Mouse (Mus musculus): ENCODE data around the gene Bcl2a1b. TPM values are rescaled to one million over a fixed set of nuclear protein-coding genes. Genes with fewer than 3 reads are reported as not detected.

Gene Bcl2a1b
- 260 TPM for polyA plus RNA-seq (2017; shearing (Covaris generic))

GRCm38 (mm10) chr9:89198969-89199416 lies at the start of gene Bcl2a1b, which contains the start of gene Gm29094:
Bcl2a1b (plus strand) TSS chr9:89199209.
Gm29094 (plus strand) TSS chr9:89199379.

GRCm38 (mm10) chr9:89210353-89211064 lies 11.5 kb downstream of the Bcl2a1b start, which contains the start of gene Mthfs:
Mthfs (plus strand) TSS chr9:89210676.

Other genes with a start within 250 kb of the Bcl2a1b start
- 1.2 TPM for gene Bcl2a1a, start 242.3 kb upstream of the Bcl2a1b start, polyA plus RNA-seq (2017; shearing (Covaris generic))
- gene Trim43b, start 106.4 kb upstream of the Bcl2a1b start, polyA plus RNA-seq (2017; shearing (Covaris generic)) = not detected
- 44.0 TPM for gene Gm29094, start 170 bp downstream of the Bcl2a1b start, polyA plus RNA-seq (2017; shearing (Covaris generic))
- gene Mthfs, start 11.5 kb downstream of the Bcl2a1b start, polyA plus RNA-seq (2017; shearing (Covaris generic)) = 136 TPM